Mouse (Mus musculus): ENCODE data around the gene Sap18b. TPM values are rescaled to one million over a fixed set of nuclear protein-coding genes. Genes with fewer than 3 reads are reported as not detected.

Gene Sap18b
- polyA plus RNA-seq, 1 experiment, result 12.3 TPM

DNA sequence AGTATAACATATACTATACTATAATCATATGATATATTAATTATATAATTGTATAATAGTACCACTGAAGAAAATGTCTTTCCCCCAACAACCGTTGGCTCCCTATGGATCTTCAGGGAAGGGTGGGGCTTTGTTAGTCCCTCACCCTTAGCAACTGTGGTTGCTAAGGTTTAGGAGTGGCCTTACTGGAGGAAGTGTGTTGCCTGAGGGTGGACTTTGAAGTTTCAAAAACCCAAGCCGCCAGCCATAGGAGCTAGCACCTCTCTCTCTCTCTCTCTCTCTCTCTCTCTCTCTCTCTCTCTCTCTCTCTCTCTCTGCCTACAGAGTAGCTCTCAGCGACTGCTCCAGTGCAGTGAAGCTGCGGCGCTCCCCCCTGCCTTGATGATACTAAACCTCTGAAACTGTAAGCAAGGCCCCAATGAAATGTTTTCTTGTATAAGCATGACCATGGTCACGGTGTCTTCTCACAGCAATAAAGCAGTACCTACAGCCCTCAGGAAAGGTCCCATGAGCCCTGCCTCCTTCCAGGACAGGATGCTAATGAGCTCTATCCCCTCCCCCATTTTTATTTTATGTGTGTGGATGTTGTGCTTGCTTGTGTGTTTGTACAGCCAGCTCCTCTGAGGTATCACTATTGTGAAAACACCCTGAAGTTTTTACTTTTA, 9.0 kb upstream of the Sap18b start:
- H3K36me3 ChIP-seq (ENCODE audit: control insufficient read depth), result no peaks in the 10 kb centered on the region
- H3K9me3 ChIP-seq (ENCODE audit: control insufficient read depth, low read length), result no peaks in the 10 kb centered on the region
- H3K27me3 ChIP-seq (ENCODE audit: control insufficient read depth), result no peaks in the 10 kb centered on the region
- no peak for TF ChIP-seq TAL1 (IDR thresholded peaks at IDR 0.05; ENCODE audit: low read length)
- no peak for TF ChIP-seq GATA1 (IDR thresholded peaks at IDR 0.05; ENCODE audit: low read length)
- no peak overlapping the region for H3K4me3 ChIP-seq (replicated peaks)
- peaks cover 2% of the 10 kb centered on the region; the same call in 1 of the 2 replicates for H3K4me1 ChIP-seq (ENCODE audit: control insufficient read depth)

DNA sequence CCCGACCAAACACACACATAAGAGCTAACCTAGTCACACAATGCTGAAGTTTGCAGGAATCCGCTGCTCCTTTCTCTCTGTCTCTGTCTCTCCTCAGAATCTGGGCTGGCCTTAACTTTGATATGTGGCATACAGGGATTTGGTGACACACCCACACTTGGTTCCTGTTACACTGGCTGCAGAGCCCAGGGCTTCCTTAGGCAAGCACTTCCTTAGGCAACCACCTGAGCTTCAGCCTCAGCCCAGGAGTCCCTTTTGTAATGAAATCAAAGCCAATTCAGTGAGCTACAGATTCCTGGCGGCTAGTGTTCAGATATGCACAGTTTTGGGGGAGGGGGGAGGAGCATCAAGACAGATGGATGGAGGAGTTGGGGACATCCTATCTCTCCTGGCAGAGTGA, 7.5 kb upstream of the Sap18b start:
- no peak for TF ChIP-seq TAL1 (IDR thresholded peaks at IDR 0.05; ENCODE audit: low read length)
- TF ChIP-seq GATA1 (IDR thresholded peaks at IDR 0.05; ENCODE audit: low read length), result no peak
- Histone ChIP-seq H3K4me3 (replicated peaks) (no peak overlapping the region), H3K9me3 (ENCODE audit: control insufficient read depth, low read length) (no peaks in the 10 kb centered on the region), H3K27me3 (ENCODE audit: control insufficient read depth) (no peaks in the 10 kb centered on the region), H3K4me1 (ENCODE audit: control insufficient read depth) (peaks cover 2% of the 10 kb centered on the region; the same call in 1 of the 2 replicates), H3K36me3 (ENCODE audit: control insufficient read depth) (no peaks in the 10 kb centered on the region)

- Histone ChIP-seq H3K36me3 (ENCODE audit: control insufficient read depth) (no peaks in the 10 kb centered on the region), H3K27me3 (ENCODE audit: control insufficient read depth) (no peaks in the 10 kb centered on the region), H3K9me3 (ENCODE audit: control insufficient read depth, low read length) (no peaks in the 10 kb centered on the region), H3K4me3 (replicated peaks) (no peak overlapping the region), H3K4me1 (ENCODE audit: control insufficient read depth) (peaks cover 2% of the 10 kb centered on the region; the same call in 1 of the 2 replicates)
- no peak for TF ChIP-seq TAL1 (IDR thresholded peaks at IDR 0.05; ENCODE audit: low read length)
- TF ChIP-seq GATA1 (IDR thresholded peaks at IDR 0.05; ENCODE audit: low read length), result no peak
Observed at GRCm38 (mm10) chr8:95818211-95818610, 6.9 kb upstream of the Sap18b start.

DNA sequence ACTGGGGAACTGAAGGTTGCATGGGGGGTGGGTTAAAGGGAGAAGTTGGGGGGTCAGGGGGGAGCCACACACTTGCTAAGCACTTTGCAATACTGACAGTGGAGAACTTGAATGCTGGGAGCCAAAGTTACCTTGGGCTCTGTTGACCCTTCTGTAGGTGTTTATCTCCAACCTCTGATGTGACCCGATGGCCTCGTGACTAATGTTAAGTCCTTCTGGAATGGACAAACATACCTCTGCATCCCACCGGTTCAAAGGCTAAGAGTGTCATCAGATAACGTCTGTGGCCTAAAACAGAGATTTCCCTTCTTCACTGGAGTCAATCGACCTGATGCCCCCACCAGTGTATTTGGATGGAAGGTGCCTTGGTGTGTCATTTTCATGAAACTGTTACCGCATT, 3.9 kb upstream of the Sap18b start:
- H3K36me3 ChIP-seq (ENCODE audit: control insufficient read depth), result no peaks in the 10 kb centered on the region
- H3K4me1 ChIP-seq (ENCODE audit: control insufficient read depth), result peaks cover 2% of the 10 kb centered on the region; the same call in 1 of the 2 replicates
- no peak overlapping the region for H3K4me3 ChIP-seq (replicated peaks)
- peaks cover 4% of the 10 kb centered on the region; the same call in 1 of the 2 replicates for H3K27me3 ChIP-seq (ENCODE audit: control insufficient read depth)
- no peak for TF ChIP-seq TAL1 (IDR thresholded peaks at IDR 0.05; ENCODE audit: low read length)
- TF ChIP-seq GATA1 (IDR thresholded peaks at IDR 0.05; ENCODE audit: low read length), result no peak
- no peaks in the 10 kb centered on the region for H3K9me3 ChIP-seq (ENCODE audit: control insufficient read depth, low read length)

GRCm38 (mm10) chr8:95822096-95822495, 3.0 kb upstream of the Sap18b start:
- H3K4me3 ChIP-seq (replicated peaks), result no peak overlapping the region
- peaks cover 2% of the 10 kb centered on the region; the same call in 1 of the 2 replicates for H3K4me1 ChIP-seq (ENCODE audit: control insufficient read depth)
- H3K27me3 ChIP-seq (ENCODE audit: control insufficient read depth), result peaks cover 4% of the 10 kb centered on the region; the same call in 1 of the 2 replicates
- H3K36me3 ChIP-seq (ENCODE audit: control insufficient read depth), result no peaks in the 10 kb centered on the region
- H3K9me3 ChIP-seq (ENCODE audit: control insufficient read depth, low read length), result no peaks in the 10 kb centered on the region
- TF ChIP-seq GATA1 (IDR thresholded peaks at IDR 0.05; ENCODE audit: low read length), result no peak
- TF ChIP-seq TAL1 (IDR thresholded peaks at IDR 0.05; ENCODE audit: low read length), result no peak

DNA sequence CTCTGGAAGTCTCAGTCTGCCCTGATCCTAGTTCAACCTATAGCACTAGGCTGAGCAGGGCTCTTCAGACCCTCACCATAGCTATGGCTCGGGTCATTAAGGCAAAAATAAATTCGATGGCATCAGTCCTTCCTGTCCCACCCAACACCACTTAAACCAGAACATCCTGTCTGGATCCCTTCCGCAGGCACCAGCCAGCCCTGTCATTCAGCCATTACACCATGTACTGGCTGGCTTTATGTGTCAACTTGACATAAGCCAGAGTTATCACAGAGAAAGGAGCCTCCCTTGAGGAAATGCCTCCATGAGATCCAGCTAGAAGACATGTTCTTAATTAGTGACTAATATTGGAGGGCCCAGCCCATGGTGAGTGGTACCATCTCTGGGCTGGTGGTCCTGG, 2.4 kb upstream of the Sap18b start:
- Histone ChIP-seq H3K36me3 (ENCODE audit: control insufficient read depth) (no peaks in the 10 kb centered on the region), H3K27me3 (ENCODE audit: control insufficient read depth) (peaks cover 4% of the 10 kb centered on the region; the same call in 1 of the 2 replicates), H3K4me1 (ENCODE audit: control insufficient read depth) (peaks cover 2% of the 10 kb centered on the region; the same call in 1 of the 2 replicates), H3K4me3 (replicated peaks) (no peak overlapping the region), H3K9me3 (ENCODE audit: control insufficient read depth, low read length) (no peaks in the 10 kb centered on the region)
- TF ChIP-seq GATA1 (IDR thresholded peaks at IDR 0.05; ENCODE audit: low read length) (no peak), TAL1 (IDR thresholded peaks at IDR 0.05; ENCODE audit: low read length) (no peak)

DNA sequence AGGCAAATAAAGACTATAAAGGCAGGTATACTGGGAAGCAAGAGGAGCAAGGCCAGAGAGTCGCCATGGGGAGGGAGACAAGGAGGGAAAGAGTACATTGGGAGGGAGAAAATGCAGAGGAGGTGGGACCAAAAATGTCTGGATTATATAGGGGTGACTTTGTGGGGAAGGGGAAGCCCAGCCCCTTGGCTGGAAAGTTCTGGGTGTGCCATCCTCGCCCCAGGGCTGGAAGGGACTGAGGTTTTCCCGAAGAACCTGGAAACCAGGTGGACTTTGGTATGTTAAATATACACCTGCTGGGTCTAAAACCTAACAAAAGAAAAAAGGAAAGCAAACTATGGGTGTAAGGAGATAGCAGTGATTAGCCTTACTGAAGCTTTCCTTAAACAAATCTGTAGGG, 5.0 kb downstream of the Sap18b start:
- peaks cover 21% of the 10 kb centered on the region for H3K4me1 ChIP-seq (ENCODE audit: control insufficient read depth)
- no peaks in the 10 kb centered on the region for H3K36me3 ChIP-seq (ENCODE audit: control insufficient read depth)
- H3K4me3 ChIP-seq (replicated peaks), result no peak overlapping the region
- no peak for TF ChIP-seq GATA1 (IDR thresholded peaks at IDR 0.05; ENCODE audit: low read length)
- no peak for TF ChIP-seq TAL1 (IDR thresholded peaks at IDR 0.05; ENCODE audit: low read length)
- no peaks in the 10 kb centered on the region for H3K27me3 ChIP-seq (ENCODE audit: control insufficient read depth)
- no peaks in the 10 kb centered on the region for H3K9me3 ChIP-seq (ENCODE audit: control insufficient read depth, low read length)

GRCm38 (mm10) chr8:95832603-95833434, 7.7 kb downstream of the Sap18b start:
- H3K4me1 ChIP-seq (ENCODE audit: control insufficient read depth), result peaks cover 21% of the 10 kb centered on the region
- no peaks in the 10 kb centered on the region for H3K9me3 ChIP-seq (ENCODE audit: control insufficient read depth, low read length)
- TF ChIP-seq TAL1 (IDR thresholded peaks at IDR 0.05; ENCODE audit: low read length) (no peak), GATA1 (IDR thresholded peaks at IDR 0.05; ENCODE audit: low read length) (0 out of 2 replicates have a peak, but pooled peaks have one; percentile 14)
- H3K4me3 ChIP-seq (replicated peaks), result peak overlapping the region; percentile 62
- peaks cover 6% of the 10 kb centered on the region; the same call in 1 of the 2 replicates for H3K36me3 ChIP-seq (ENCODE audit: control insufficient read depth)
- H3K27me3 ChIP-seq (ENCODE audit: control insufficient read depth), result no peaks in the 10 kb centered on the region

GRCm38 (mm10) chr8:95833435-95833984, 8.4 kb downstream of the Sap18b start:
- TF ChIP-seq GATA1 (IDR thresholded peaks at IDR 0.05; ENCODE audit: low read length), result no peak
- TF ChIP-seq TAL1 (IDR thresholded peaks at IDR 0.05; ENCODE audit: low read length), result no peak
- no peaks in the 10 kb centered on the region for H3K27me3 ChIP-seq (ENCODE audit: control insufficient read depth)

More at GRCm38 (mm10) chr8:95833435-95833984, 8.4 kb downstream of the Sap18b start:
- peak overlapping the region; percentile 62 for H3K4me3 ChIP-seq (replicated peaks)
- H3K36me3 ChIP-seq (ENCODE audit: control insufficient read depth), result peaks cover 6% of the 10 kb centered on the region; the same call in 1 of the 2 replicates
- H3K9me3 ChIP-seq (ENCODE audit: control insufficient read depth, low read length), result no peaks in the 10 kb centered on the region
- peaks cover 21% of the 10 kb centered on the region for H3K4me1 ChIP-seq (ENCODE audit: control insufficient read depth)
